Mouse (Mus musculus): ENCODE results near the gene Grin3b. TPM values are rescaled to one million over a fixed set of nuclear protein-coding genes. Genes with fewer than 3 reads are reported as not detected.

Gene Grin3b
- polyA plus RNA-seq, 2 experiments, result 0.01 to 0.13 TPM

- no peak for ATAC-seq (ENCODE audit: insufficient read depth)
- no peaks in the 10 kb centered on the region for H3K4me1 ChIP-seq (replicated peaks; ENCODE audit: control insufficient read depth in 2 of 2, insufficient read depth in 2 of 2, low read length in 1 of 2)
- H3K27me3 ChIP-seq (ENCODE audit: control insufficient read depth, insufficient read depth, low read length), result peaks cover 22% of the 10 kb centered on the region
- H3K27ac ChIP-seq, result no peak overlapping the region
- 83% methylated on average over 1 of the region's 1 CpGs for whole genome bisulfite sequencing (ENCODE audit: insufficient replicate concordance)
- no peak overlapping the region for H3K4me2 ChIP-seq (ENCODE audit: low read depth)
- TF ChIP-seq EP300 (IDR thresholded peaks at IDR 0.05; ENCODE audit: low read depth) (no peak), CTCF (IDR thresholded peaks at IDR 0.05; ENCODE audit: low read depth) (no peak)
- no peak overlapping the region for H3K9ac ChIP-seq (replicated peaks)
- no peak for DNase-seq (ENCODE audit: low read depth in 3 of 3, low spot score in 3 of 3)
- no peak overlapping the region for H3K4me3 ChIP-seq (ENCODE audit: insufficient read depth in 1 of 2, low read depth in 2 of 2, low read length in 2 of 2)
- no peaks in the 10 kb centered on the region for H3K9me3 ChIP-seq (ENCODE audit: control insufficient read depth, low read length)
- peaks cover 18% of the 10 kb centered on the region for H3K36me3 ChIP-seq (replicated peaks; ENCODE audit: control insufficient read depth, insufficient read depth, low read depth)
Measured at GRCm38 (mm10) chr10:79968181-79968580, 2.3 kb upstream of the Grin3b start.

DNA sequence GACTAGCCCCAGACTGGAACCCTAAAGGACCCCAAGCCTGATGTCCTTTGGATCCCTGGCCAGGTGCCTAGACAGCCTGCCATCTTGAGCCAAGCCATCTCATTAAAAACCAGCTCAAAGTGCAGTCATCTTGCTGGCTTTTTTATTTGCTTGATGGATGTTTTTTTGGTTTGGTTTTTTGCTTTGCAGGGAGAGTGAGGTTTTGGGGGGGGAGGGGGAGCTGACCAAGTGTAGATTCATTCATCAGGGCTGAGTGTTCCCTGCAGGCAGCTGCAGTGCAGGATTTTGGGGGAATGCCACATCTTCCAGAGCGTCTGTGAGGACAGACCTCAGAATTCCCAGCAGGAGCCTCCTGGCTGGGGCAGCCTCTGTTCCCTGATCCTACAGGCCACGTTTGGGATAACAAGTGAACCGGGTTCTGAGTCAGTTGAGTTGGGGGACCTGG is 1.4 kb upstream of the Grin3b start:
- DNase-seq (ENCODE audit: low read depth in 3 of 3, low spot score in 3 of 3) (no peak), ATAC-seq (ENCODE audit: insufficient read depth) (no peak)
- Histone ChIP-seq H3K27ac (no peak overlapping the region), H3K4me2 (ENCODE audit: low read depth) (no peak overlapping the region), H3K4me1 (replicated peaks; ENCODE audit: control insufficient read depth in 2 of 2, insufficient read depth in 2 of 2, low read length in 1 of 2) (no peaks in the 10 kb centered on the region), H3K9ac (replicated peaks) (no peak overlapping the region), H3K4me3 (ENCODE audit: insufficient read depth in 1 of 2, low read depth in 2 of 2, low read length in 2 of 2) (no peak overlapping the region), H3K9me3 (ENCODE audit: control insufficient read depth, low read length) (no peaks in the 10 kb centered on the region), H3K36me3 (replicated peaks; ENCODE audit: control insufficient read depth, insufficient read depth, low read depth) (peaks cover 16% of the 10 kb centered on the region), H3K27me3 (ENCODE audit: control insufficient read depth, insufficient read depth, low read length) (peaks cover 22% of the 10 kb centered on the region)
- WGBS (ENCODE audit: insufficient replicate concordance), result 22% methylated on average over 3 of the region's 3 CpGs
- no peak for TF ChIP-seq CTCF (IDR thresholded peaks at IDR 0.05; ENCODE audit: low read depth)
- no peak for TF ChIP-seq EP300 (IDR thresholded peaks at IDR 0.05; ENCODE audit: low read depth)

DNA sequence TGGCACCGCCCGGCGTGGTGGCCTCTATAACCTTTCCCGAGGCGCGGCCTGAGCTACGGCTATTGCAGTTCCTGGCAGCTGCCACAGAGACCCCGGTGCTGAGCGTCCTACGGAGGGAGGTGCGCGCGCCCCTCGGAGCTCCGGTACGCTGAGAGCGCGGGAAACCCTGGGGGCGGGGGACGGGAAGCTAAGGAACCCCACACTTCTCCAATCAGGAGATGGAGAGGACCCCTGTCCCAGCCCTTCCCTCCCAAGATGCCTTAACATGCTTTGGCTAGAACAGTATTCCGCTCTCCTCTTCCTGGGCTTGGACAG is 625 bp downstream of the Grin3b start:
- Histone ChIP-seq H3K9me3 (ENCODE audit: control insufficient read depth, low read length) (peaks cover 2% of the 10 kb centered on the region), H3K4me1 (replicated peaks; ENCODE audit: control insufficient read depth in 2 of 2, insufficient read depth in 2 of 2, low read length in 1 of 2) (no peaks in the 10 kb centered on the region), H3K4me2 (ENCODE audit: low read depth) (peak overlapping the region; percentile 28; the same call in 1 of the 2 replicates), H3K27ac (no peak overlapping the region), H3K9ac (replicated peaks) (no peak overlapping the region), H3K27me3 (ENCODE audit: control insufficient read depth, insufficient read depth, low read length) (peaks cover 22% of the 10 kb centered on the region), H3K4me3 (ENCODE audit: insufficient read depth in 1 of 2, low read depth in 2 of 2, low read length in 2 of 2) (no peak overlapping the region; a peak in 1 of 4 replicates), H3K36me3 (replicated peaks; ENCODE audit: control insufficient read depth, insufficient read depth, low read depth) (peaks cover 18% of the 10 kb centered on the region)
- TF ChIP-seq EP300 (IDR thresholded peaks at IDR 0.05; ENCODE audit: low read depth) (no peak), CTCF (IDR thresholded peaks at IDR 0.05; ENCODE audit: low read depth) (no peak)
- ATAC-seq (ENCODE audit: insufficient read depth) (no peak), DNase-seq (ENCODE audit: low read depth in 3 of 3, low spot score in 3 of 3) (no peak)
- WGBS (ENCODE audit: insufficient replicate concordance), result 4% methylated on average over 21 of the region's 21 CpGs

DNA sequence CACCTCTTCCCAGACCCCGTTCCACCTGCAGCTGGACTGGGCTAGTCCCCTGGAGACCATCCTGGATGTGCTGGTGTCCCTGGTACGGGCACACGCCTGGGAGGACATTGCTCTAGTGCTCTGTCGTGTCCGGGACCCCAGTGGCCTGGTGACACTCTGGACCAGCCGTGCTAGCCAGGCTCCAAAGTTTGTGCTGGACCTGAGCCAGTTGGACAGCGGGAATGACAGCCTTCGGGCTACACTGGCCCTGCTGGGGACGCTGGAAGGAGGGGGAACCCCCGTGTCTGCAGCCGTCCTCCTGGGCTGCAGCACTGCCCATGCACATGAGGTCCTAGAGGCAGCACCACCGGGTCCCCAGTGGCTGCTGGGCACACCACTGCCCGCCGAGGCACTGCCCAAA is 2.3 kb downstream of the Grin3b start:
- TF ChIP-seq EP300 (IDR thresholded peaks at IDR 0.05; ENCODE audit: low read depth), result no peak
- no peak for TF ChIP-seq CTCF (IDR thresholded peaks at IDR 0.05; ENCODE audit: low read depth)
- DNase-seq (ENCODE audit: low read depth in 3 of 3, low spot score in 3 of 3) (no peak), ATAC-seq (ENCODE audit: insufficient read depth) (no peak)
- H3K36me3 ChIP-seq (replicated peaks; ENCODE audit: control insufficient read depth, insufficient read depth, low read depth), result peaks cover 26% of the 10 kb centered on the region
- no peak overlapping the region for H3K27ac ChIP-seq
- H3K27me3 ChIP-seq (ENCODE audit: control insufficient read depth, insufficient read depth, low read length), result peaks cover 22% of the 10 kb centered on the region
- H3K4me3 ChIP-seq (ENCODE audit: insufficient read depth in 1 of 2, low read depth in 2 of 2, low read length in 2 of 2), result no peak overlapping the region
- H3K4me2 ChIP-seq (ENCODE audit: low read depth), result no peak overlapping the region
- H3K4me1 ChIP-seq (replicated peaks; ENCODE audit: control insufficient read depth in 2 of 2, insufficient read depth in 2 of 2, low read length in 1 of 2), result no peaks in the 10 kb centered on the region
- H3K9ac ChIP-seq (replicated peaks), result no peak overlapping the region
- H3K9me3 ChIP-seq (ENCODE audit: control insufficient read depth, low read length), result peaks cover 13% of the 10 kb centered on the region
- 53% methylated on average over 14 of the region's 14 CpGs for WGBS (ENCODE audit: insufficient replicate concordance)

DNA sequence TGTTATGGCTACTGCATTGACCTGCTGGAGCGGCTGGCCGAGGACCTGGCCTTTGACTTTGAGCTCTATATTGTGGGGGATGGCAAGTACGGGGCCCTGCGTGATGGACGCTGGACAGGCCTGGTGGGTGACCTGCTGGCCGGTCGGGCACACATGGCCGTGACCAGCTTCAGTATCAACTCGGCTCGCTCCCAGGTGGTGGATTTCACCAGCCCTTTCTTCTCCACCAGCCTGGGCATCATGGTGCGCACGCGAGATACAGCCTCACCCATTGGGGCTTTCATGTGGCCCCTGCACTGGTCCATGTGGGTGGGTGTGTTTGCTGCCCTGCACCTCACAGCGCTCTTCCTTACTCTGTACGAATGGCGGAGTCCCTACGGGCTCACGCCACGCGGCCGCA is 3.6 kb downstream of the Grin3b start:
- Histone ChIP-seq H3K9me3 (ENCODE audit: control insufficient read depth, low read length) (peaks cover 13% of the 10 kb centered on the region), H3K4me3 (ENCODE audit: insufficient read depth in 1 of 2, low read depth in 2 of 2, low read length in 2 of 2) (no peak overlapping the region), H3K36me3 (replicated peaks; ENCODE audit: control insufficient read depth, insufficient read depth, low read depth) (peaks cover 35% of the 10 kb centered on the region), H3K9ac (replicated peaks) (no peak overlapping the region), H3K4me1 (replicated peaks; ENCODE audit: control insufficient read depth in 2 of 2, insufficient read depth in 2 of 2, low read length in 1 of 2) (no peaks in the 10 kb centered on the region), H3K4me2 (ENCODE audit: low read depth) (no peak overlapping the region), H3K27me3 (ENCODE audit: control insufficient read depth, insufficient read depth, low read length) (peaks cover 22% of the 10 kb centered on the region), H3K27ac (no peak overlapping the region)
- DNase-seq (ENCODE audit: low read depth in 3 of 3, low spot score in 3 of 3), result no peak
- WGBS (ENCODE audit: insufficient replicate concordance), result 90% methylated on average over 21 of the region's 21 CpGs
- no peak for ATAC-seq (ENCODE audit: insufficient read depth)
- TF ChIP-seq EP300 (IDR thresholded peaks at IDR 0.05; ENCODE audit: low read depth), result no peak
- no peak for TF ChIP-seq CTCF (IDR thresholded peaks at IDR 0.05; ENCODE audit: low read depth)

Measured in liver, embryonic 14.5 days (tissue).